Mouse (Mus musculus) spleen, postnatal 36 days (tissue): ENCODE results near the gene Hsd17b13.

Source experiments
- DNase-seq, 2 experiments: peaks; one replicate each; pipeline ENCODE4 v3.0.0; 2022; ENCODE audit warnings: low spot score in 2 of 2, mixed read lengths in 1 of 2

The Hsd17b13 gene

GRCm38 (mm10) chr5:103923755-103924154 lies 53.5 kb downstream of the Hsd17b13 start:
- no peak for DNase-seq

- DNase-seq, result no peak
Measured at GRCm38 (mm10) chr5:103923101-103923500, 54.1 kb downstream of the Hsd17b13 start.

- DNase-seq, result no peak
Measured at GRCm38 (mm10) chr5:103922436-103922835, 54.8 kb downstream of the Hsd17b13 start.

- no peak for DNase-seq
Measured at GRCm38 (mm10) chr5:103919497-103919896, 57.7 kb downstream of the Hsd17b13 start.

- DNase-seq, result no peak
Measured at GRCm38 (mm10) chr5:103918233-103918632, 59.0 kb downstream of the Hsd17b13 start.

- DNase-seq, result no peak
Measured at GRCm38 (mm10) chr5:103917357-103917895, 59.8 kb downstream of the Hsd17b13 start.

- no peak for DNase-seq
Measured at GRCm38 (mm10) chr5:103916595-103917356, 60.4 kb downstream of the Hsd17b13 start.

- DNase-seq, result no peak
Measured at GRCm38 (mm10) chr5:103914335-103915226, 62.6 kb downstream of the Hsd17b13 start.

GRCm38 (mm10) chr5:103913150-103913549 lies 64.1 kb downstream of the Hsd17b13 start:
- no peak for DNase-seq

GRCm38 (mm10) chr5:103911555-103911954 lies 65.7 kb downstream of the Hsd17b13 start:
- DNase-seq, result no peak

GRCm38 (mm10) chr5:103910748-103911409 lies 66.3 kb downstream of the Hsd17b13 start, which contains the start of gene Klhl8:
Gene Klhl8 (minus strand): TSS chr5:103911259.
- DNase-seq, result peak; percentile 79 to 82

GRCm38 (mm10) chr5:103910156-103910555 lies 67.1 kb downstream of the Hsd17b13 start:
- DNase-seq, result no peak

GRCm38 (mm10) chr5:103909466-103909865 lies 67.7 kb downstream of the Hsd17b13 start:
- no peak for DNase-seq

- DNase-seq, result no peak
Measured at GRCm38 (mm10) chr5:103908851-103909250, 68.4 kb downstream of the Hsd17b13 start.

GRCm38 (mm10) chr5:103907844-103908243 lies 69.4 kb downstream of the Hsd17b13 start:
- DNase-seq, result no peak

- DNase-seq, result no peak
Measured at GRCm38 (mm10) chr5:103906173-103906572, 71.0 kb downstream of the Hsd17b13 start.
